Comparison of ENCODE assay signal across 9 mouse cellular contexts in genomic region chr8:71719218-71719617, GRCm38 (mm10). TPM values are rescaled to one million over a fixed set of nuclear protein-coding genes. Genes with fewer than 3 reads are reported as not detected.
DNase-seq lines count a peak whose midpoint lies in the region; ATAC-seq lines count a peak whose summit lies in the region.
"Had no signal": no experiment of that assay in that cellular context is flagged by ENCODE, and none has a peak within 500 bp of the region (broad histone marks: within the 10 kb centered on the region; RNA-seq: fewer than 3 reads in every experiment).

No protein-coding gene starts in this region.

- no peaks in the 10 kb centered on the region for H3K9me3 ChIP-seq in forebrain, embryonic 12.5 days

- H3K4me3 ChIP-seq in forebrain, embryonic 12.5 days (replicated peaks) = no peak overlapping the region
- H3K4me3 ChIP-seq: myocyte had no signal

- 48% methylated on average over 4 of the region's 4 CpGs for WGBS in forebrain, embryonic 12.5 days

- peak; percentile 67 for DNase-seq in right cerebral cortex, adult 18-20 months
- DNase-seq in right cerebral cortex, postnatal 36 days (ENCODE audit: low spot score in 2 of 2) = no peak
- DNase-seq in layer of hippocampus, postnatal 10 days (ENCODE audit: low spot score in 2 of 2) = peak; percentile 67 to 78
- DNase-seq in spleen, postnatal 14 days (ENCODE audit: low spot score in 2 of 2) = peak; percentile 67 to 69
- DNase-seq in ovary, postnatal 10 days (ENCODE audit: low spot score) = no peak
- no peak for DNase-seq in adrenal gland, adult (ENCODE audit: inconsistent age in 2 of 2, low spot score in 1 of 2)

- H3K4me2 ChIP-seq in forebrain, embryonic 12.5 days = 0 out of 2 replicates have a peak overlapping the region, but pooled peaks have one; percentile 38

- ATAC-seq in forebrain, embryonic 12.5 days (ENCODE audit: low FRiP score) = no peak; the same call in 1 of the 2 replicates

- H3K27me3 ChIP-seq in forebrain, embryonic 12.5 days = no peaks in the 10 kb centered on the region

- no peak overlapping the region for H3K9ac ChIP-seq in forebrain, embryonic 12.5 days

- H3K27ac ChIP-seq in forebrain, embryonic 12.5 days = peak overlapping the region; percentile 88

- H3K36me3 ChIP-seq in forebrain, embryonic 12.5 days (replicated peaks) = peaks cover 17% of the 10 kb centered on the region

- H3K4me1 ChIP-seq in forebrain, embryonic 12.5 days = peaks cover 51% of the 10 kb centered on the region

RNA-seq across cellular contexts. Expression of gene Fcho1, which starts 6.3 kb away (rescaled TPM):
- polyA plus RNA-seq in forebrain, embryonic 12.5 days (2016; fragmentation: Nextera tagmentation; extraction: Ambion mirVana) = 38.4 and 38.9 TPM in 2 replicates
- 100 to 1,000 TPM; 111 to 119 TPM for total RNA-seq in layer of hippocampus, postnatal 10 days (2021)
- polyA plus RNA-seq: myocyte had no signal

RNA-seq across cellular contexts. Expression of gene B3gnt3, which starts 17.6 kb away (rescaled TPM):
- polyA plus RNA-seq in forebrain, embryonic 12.5 days (2016; fragmentation: Nextera tagmentation; extraction: Ambion mirVana) = 0.36 and 0.72 TPM in 2 replicates
- total RNA-seq in layer of hippocampus, postnatal 10 days (2021) = under 1 TPM; 0.42 to 0.64 TPM
- total RNA-seq: granulocyte monocyte progenitor cell, adult 5-6 weeks had no signal

RNA-seq across cellular contexts. Expression of gene Insl3, which starts 30.2 kb away (rescaled TPM):
- not detected in 2 replicates for polyA plus RNA-seq in forebrain, embryonic 12.5 days (2016; fragmentation: Nextera tagmentation; extraction: Ambion mirVana)
- total RNA-seq in layer of hippocampus, postnatal 10 days (2021) = 1 to 10 TPM; 2.3 to 2.4 TPM

RNA-seq across cellular contexts. Expression of gene Jak3, which starts 43.1 kb away (rescaled TPM):
- polyA plus RNA-seq in forebrain, embryonic 12.5 days (2016; fragmentation: Nextera tagmentation; extraction: Ambion mirVana) = 2.5 and 2.9 TPM in 2 replicates
- 1 to 10 TPM; 7.7 to 7.8 TPM for total RNA-seq in layer of hippocampus, postnatal 10 days (2021)

RNA-seq across cellular contexts. Expression of gene Unc13a, which starts 47.7 kb away (rescaled TPM):
- polyA plus RNA-seq in forebrain, embryonic 12.5 days (2016; fragmentation: Nextera tagmentation; extraction: Ambion mirVana) = 13.7 and 16.0 TPM in 2 replicates
- 100 to 1,000 TPM; 242 to 246 TPM for total RNA-seq in layer of hippocampus, postnatal 10 days (2021)

Comparison
In these comparisons a context has a peak if more than half of its experiments do, and no peak if none do; other contexts are left out.
1. DNase-seq: peak in right cerebral cortex, adult 18-20 months (single experiment), layer of hippocampus, postnatal 10 days (2 of 2) and spleen, postnatal 14 days (2 of 2); none in right cerebral cortex, postnatal 36 days (0 of 2), ovary, postnatal 10 days (single experiment) and adrenal gland, adult (0 of 2).